Mouse (Mus musculus): ENCODE data around the gene Banp.

Gene Banp

DNA sequence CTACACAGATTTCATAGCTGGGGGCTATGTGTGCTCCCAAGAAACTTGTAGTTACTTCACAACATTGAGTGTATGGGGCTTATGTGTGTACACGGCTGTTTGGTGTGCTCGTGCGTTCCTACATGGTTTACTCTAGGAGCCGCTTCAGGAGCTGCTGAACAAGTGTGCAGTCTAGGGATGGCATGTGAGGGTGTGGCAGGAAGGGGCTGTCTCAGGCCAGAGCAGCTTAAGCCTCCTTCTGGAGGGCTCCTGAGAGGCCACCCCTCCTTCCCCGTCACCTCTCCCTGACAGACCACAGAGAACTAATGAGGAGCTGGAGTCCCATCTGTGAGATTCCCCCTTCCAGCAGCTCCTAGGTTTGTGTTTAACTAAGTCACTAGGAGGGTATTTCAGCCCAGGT, 38.3 kb downstream of the Banp start:
- DNase-seq: no peak

DNA sequence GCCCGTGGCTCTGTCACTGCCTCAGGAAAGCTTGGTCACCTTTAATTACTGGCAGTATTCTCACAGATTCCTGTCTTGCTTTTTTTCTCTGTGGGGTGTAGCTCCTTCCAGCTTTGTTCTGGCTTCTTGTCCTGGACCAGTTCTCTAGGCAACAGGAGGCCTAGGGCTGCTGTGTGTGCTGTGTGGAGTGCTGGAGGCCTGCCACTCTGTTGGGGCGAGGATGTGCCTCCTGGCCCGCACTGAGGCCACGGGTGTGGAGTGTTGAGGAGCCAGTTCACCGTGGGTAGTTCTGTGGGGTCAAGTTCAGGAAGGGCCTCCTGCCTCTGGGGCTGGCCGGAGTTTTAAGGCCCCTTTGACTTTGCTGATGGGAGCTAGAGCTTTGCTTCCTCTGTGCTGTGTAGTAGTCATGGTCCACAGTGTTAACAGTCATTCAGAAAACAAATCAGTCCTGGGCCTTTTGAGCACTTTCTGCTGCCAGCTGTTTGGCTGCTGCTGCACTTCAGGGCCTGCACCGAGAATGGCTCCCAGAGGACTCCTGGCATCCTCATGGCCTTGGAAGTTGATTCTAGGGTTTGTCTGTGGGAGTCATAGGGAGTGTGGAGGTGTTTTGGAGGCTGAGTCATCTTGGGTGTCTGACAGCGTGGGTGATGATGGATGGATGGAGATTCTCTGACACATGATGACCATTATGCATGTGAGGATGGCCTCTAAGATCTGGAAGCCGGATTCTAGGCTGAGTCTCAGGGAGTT, 41.1 kb downstream of the Banp start:
- DNase-seq: peak; percentile 55

DNA sequence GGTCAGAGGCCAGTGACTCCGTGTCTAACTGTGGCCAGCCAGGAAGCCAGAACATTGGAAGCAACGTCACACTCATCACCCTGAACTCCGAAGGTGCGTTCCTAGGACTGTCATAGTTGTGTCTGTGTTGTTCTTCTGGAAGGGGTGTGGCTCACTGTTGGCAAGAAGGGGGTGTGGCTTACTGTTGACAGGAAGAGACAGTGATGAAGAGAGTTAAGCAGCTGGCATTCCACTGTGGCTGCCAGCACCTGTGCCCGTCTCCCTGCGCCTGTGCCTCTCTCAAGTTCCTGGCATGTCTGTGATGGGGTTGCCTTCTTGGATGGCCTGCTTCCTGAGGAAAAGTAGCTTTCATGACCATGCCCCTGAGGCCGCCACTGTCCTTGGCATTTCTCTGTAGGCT, 42.1 kb downstream of the Banp start:
- DNase-seq: no peak

DNA sequence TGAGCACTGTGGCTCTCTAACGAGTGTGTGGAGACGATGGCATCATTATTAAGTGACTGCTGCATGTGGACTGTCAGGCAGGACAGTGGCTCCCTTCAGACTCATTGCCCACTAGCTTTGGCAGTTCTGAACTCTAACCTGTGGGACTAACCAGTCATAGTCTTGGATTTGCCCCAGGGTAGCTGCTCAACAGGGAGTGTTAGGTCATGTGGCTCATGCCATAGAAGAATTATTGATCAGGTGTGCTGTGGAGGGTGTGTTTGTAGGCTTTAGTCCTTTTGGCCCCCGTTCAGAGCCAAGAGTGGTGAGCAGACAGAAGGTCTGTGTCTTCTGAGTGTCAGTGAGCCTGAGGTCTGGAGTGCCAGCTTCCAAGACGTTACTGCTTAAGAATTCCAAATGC, 43.4 kb downstream of the Banp start:
- no peak for DNase-seq

DNA sequence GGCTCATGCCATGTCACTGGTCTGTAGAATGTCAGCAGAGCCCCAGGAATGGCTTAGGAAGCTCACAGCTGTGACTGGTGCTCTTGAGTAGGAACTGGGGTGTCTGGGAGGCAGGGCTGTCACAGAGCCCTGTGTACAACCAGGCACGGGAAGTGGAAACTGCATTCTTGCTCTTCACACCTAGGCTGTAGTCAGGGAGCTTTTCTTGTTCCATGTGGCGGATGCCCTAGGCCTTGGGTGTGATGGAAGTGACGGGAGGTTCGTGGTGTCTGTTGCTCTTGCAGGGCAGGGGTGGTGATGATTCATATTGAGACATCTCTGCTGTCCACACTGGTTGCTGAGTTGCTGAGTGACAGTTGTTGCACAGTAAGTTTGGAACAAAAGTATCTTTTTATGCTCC, 45.6 kb downstream of the Banp start:
- DNase-seq: no peak

DNA sequence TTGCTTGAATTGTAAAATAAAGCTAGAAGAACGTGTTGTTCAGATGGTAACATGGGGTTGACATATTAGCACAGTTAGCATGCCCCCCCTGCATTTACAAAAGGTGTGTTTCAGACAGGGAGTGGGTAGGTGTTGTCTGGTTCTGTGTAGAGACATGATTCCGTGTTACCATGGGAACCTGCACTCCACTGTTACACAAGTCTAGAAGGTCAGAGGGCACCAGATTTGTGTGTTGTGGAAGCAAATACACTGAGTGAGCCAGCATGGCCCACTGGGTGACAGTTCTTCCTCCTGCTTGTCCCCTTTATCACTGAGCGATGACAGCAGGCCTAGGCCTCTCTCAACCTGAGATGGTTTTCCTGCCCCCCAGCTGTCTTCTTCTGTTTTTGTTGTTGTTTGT, 46.3 kb downstream of the Banp start:
- no peak for DNase-seq

DNA sequence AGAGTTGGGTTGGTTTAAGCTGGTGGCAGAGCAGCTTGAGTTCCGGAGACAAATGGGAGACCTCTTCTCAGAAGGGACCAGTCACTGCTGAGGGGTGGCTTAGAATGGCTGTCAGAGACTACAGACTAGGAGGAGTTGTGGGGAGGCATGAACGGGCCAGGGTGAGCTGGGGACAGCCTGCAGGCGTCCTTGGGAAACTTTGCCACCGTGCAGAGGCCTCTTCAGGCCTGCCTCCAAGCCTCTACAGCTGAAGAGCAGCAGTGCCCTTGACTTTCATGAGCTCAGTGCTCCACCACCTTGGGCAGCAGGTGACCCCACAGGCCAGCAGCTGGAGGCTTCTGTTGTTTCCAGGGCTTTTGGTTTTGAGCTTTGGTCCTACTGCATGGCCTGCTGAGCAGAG, 49.1 kb downstream of the Banp start:
- DNase-seq: no peak

DNA sequence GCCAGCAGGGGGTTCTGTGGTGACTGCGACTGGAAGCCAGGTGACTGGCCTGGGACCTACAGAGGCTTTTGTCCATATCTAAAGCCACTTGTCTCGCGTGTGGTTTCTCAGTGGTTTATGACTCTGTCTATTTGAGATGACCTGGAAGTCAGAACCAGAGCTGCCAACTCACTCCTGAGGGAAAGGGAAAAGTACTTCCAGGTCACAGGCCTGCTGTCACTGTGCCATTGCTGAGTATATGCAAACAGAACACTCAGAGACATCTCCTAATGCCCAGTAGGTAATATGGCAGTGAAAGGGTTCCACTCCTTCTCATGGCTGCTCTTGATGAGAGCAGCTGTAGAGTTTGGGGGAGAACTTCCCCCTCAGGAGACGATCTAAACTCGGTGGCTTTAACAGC, 49.7 kb downstream of the Banp start:
- no peak for DNase-seq

DNA sequence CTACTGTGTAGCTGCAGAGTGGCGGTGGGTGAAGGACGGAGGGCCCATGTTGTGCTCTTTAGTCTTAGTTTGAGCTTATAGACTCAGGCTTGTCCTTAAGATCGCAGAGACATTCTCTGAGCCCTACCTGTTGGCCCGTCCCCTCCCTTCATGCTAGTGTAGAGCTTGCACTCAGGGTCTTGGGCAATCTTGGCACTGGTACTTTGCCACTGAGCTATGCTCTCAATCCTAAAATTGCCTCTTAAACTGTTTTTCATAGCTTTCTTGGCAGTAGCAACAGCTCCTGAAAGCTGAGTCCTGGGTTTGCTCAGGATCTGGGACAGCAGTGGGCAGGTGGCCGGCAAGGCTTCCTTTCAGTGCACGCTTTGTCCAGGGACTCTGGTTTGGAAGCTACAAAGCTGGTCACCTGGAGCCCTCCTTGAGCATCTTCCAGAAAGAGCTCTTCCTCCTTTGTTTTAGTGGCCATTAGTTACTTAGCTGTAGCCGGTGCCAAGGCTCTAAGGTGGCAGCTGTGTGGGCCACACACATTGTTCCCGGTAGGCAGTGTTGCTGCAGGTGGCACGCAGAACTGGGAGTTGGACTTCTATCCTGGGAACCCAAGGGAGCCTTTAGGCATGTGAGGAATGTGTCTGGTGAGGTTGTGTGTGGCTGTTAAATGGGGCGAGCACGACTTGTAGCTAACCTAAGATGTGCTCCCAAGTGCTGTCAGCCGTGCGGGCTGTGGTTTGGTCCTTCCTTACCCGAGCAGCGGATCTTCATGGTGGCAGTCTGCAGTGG, 52.0 kb downstream of the Banp start:
- peak; percentile 40 for DNase-seq

DNA sequence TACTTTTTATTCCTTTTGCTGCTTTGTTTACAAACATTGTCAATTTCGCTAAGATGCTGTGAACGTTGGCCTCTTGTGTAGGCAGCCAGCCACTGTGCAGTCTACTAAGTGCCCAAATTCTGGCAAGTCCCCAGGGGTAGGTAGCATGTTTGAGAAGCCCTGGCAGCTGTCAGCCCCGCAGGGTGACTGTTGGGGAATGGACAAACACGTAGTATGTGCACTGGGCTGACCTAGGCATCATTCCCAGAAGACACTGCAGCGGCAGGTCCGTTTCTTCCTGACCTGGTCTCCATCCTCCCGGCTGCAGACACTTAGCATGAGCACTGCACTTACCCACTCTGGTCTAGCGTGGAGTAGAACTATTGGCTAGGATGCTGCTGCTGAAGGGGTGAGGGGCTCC, 54.1 kb downstream of the Banp start:
- DNase-seq: no peak

DNA sequence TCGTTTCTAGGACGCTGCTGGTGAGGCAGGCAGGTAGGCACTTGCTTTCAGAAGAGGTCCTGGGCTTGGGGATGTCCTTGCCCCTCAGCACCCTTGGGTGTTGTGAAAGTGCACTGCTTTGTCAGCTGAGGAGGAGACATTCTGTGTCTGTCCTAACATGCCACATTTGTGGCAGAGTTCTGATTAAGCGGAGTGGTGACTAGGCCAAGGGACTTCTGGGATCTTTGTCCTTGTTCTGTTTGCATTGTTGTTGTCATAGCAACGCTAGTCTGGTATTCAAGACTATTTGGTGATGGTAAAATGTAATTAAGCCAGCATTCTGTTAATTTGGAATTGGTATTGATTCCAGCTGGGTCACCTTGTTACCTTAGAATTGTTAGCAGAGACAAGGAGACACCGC, 54.6 kb downstream of the Banp start:
- no peak for DNase-seq

DNA sequence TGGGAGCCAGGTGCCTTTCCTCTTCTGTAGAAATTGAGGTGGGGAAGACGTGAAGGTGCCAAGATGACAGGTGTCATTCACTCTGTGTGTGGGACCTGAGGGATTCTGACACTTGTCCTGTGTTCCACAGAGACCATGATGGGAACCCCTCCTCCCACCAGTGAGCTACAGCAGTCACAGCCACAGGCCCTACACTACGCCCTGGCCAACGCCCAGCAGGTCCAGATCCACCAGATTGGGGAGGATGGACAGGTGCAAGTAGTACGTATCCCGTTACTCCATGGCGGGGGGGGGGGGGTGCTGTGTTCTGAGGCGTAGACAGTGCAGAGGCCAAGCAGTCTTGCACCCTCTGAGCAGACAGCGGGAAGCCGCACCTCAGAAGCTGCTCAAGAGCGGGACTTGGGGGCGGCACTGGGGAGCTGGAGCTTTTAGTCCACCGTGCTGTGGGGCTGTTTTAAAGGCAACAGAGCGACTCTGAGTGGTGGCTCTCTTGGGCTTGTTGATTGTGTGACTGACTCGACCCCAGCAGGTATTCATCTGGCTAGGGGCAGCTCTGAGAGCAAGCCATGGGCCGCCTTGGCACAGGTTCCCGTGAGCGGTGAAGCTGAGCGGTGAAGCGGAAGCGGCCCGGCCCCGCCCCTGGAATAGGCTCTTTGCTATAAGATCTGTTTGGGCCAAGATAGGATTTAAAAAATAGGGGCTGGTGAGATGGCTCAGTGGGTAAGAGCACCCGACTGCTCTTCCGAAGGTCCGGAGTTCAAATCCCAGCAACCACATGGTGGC, 56.1 kb downstream of the Banp start:
- no peak for DNase-seq

DNA sequence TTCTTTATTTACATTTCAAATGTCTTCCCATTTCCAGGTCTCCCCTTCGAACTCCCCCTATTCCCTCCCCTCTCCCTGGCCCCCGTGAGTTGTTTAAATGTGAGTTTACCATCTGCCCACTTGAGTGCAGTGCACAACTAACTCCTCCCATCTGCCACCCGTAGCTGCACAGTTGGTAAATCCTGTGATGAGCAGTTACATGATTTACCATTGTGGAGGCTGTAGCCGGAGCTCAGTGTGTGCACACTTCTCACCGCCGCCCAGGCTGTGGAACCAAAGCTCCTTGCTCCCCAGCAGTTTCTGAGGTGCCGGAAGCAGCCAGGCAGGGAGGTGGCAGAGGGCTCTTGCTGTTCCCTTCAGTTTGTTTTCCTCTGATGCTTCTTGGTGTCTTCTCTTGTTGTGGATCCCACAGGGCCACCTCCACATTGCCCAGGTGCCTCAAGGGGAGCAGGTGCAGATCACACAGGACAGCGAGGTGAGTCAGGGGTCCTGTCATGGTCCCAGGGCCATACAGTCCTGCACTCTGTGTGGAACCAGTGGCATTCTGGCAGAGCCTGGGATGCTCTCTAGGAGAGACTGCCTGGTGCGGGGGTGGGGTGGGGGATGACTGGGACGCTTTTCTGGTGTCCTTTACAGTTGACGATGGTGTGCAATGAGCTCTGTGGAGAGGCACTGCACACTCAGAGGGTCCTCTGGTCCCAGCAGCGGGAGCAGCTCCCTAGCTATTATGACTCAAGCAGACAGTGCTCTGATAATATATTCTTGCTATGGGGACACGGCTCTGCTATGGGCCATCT, 57.3 kb downstream of the Banp start:
- no peak for DNase-seq

DNA sequence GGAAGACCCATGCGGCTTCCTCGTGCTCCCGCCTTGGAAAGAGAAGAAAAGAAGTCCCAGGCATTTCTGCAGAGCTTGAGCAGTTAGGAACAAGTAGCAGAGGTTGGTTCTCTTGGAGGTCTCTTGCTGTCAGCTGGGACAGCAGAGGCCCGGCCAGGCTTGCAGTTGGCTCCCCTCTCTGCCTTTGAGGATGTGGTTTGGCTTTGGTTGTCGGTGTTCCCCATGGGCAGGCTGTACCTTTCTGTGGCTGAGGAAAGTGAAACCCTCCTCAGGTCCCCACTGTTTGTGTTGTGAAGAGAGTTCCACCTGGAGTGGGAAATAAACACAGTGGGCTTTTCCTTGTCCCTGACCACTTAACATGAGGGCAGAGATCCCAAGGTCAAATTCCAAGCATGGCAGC, 58.8 kb downstream of the Banp start:
- DNase-seq: no peak

DNA sequence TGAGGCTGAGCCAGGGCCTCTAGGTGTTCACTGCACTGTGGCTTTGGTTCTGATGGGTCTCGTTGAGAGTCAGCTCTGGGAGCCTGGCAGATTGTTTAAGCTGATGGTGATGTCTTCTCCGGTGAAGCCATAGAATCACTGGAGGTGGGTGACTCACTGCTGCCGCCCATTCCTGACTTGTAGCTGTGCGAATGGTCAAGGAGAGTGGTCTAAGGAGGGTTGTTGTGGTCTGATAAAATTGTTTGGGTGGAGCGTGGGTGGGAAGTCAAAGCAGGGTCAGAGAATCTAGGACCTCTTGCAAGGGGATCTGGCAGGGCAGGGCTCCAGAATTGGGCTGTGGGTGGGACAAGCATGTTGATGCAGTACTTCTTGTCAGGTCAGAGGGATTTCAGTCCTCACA, 61.1 kb downstream of the Banp start:
- no peak for DNase-seq

DNA sequence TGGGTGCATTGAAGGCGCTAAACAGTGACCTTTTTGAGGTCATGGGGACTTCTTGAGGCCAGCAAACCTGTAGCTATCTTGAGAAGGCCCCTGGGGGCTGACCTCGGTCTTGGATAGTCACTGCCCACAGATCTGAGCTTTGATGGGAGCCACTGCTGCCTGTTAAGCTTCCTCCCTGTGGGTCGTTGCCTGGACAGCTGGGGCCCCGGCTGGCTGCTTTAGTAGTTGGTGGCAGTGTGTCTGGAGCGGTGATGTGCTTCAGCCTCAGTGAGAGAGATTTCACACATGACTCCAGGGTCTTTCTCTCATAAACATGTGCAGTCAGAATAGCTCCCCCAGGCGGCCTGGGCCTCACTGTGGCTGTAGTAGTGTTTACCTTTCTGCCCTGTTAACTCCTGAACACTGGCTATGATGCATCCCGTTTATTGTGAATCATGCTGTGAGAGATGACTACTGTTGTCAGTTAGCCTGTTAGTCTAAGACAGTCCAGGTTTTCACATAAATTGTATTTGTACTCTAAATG, 61.6 kb downstream of the Banp start:
- DNase-seq: no peak

DNA sequence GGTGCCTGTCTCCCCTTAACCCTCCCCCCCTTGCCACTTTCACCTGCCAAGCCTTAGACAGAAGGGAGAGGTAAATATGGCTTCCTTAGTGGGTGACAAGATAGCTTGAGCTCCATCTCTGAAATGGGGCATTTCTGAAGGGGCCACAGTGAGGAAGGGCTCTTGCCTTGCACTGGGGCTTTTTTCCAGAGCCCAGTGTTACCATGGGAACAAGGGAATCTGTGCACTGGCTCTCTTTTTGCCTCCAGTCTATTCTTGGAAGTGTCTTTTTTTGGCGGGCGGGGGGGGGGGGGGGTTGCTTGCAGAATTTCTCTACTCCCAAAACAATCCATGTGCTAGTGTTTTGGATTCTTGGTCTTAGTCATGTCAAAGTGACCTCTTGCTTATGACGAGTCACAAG, 65.1 kb downstream of the Banp start:
- no peak for DNase-seq

DNA sequence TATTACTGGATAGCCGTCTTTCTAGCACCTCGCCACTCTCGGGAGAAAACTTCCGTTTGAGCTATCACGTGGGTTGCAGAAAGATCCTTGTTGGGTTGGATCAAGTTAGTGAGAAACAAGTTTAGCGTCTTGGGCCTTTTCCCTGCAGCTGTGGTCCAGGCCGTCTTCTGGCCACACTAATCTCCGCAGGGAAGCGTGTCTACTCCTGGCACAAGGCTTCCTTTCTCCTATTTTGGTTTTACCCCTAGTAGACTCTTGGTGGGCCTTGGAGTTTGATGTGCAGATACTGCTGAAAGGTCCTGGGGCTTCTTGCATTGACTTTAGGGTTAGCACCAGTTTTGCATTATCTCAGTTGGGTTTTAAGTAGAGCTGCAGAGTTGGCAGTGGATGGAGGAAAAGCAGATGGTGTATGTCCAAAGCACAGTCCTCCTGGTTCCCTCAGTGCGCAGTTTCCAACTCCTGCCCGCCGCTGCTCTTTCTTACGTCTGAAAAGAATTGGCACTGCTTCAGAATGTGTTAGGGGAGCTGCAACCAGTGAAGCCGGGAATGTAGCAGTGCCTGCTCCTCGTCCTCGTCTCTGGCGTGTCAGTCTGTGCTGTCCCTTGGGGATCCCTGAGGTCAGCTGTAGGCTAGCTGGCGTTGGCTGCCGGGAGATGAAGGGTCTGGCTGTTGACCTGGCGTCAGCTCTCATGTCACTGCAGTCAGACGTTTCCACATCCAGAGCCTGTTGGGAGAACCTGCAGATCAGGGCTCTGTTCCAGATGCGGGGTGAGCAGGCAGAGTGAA, 68.7 kb downstream of the Banp start:
- peak; percentile 65 for DNase-seq

DNA sequence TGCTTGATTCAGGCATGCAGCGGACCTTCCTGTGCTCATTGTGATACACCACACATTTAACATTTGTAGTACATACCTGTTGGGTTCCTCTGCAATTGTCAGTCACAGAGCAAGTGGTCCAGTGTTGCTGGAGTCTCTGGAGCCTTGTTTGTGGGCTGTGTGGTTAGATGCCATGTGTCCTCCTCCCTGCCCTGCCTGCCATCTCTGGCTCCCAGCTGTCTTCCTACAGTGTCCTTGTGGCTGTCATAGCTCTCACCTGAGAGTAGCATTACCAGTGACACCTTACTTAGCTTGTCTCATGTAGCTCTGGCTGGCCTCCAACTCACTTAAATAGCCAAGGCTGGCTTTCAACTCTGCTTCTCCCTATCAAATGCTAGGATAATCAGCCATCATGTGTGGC, 69.6 kb downstream of the Banp start:
- DNase-seq: no peak

DNA sequence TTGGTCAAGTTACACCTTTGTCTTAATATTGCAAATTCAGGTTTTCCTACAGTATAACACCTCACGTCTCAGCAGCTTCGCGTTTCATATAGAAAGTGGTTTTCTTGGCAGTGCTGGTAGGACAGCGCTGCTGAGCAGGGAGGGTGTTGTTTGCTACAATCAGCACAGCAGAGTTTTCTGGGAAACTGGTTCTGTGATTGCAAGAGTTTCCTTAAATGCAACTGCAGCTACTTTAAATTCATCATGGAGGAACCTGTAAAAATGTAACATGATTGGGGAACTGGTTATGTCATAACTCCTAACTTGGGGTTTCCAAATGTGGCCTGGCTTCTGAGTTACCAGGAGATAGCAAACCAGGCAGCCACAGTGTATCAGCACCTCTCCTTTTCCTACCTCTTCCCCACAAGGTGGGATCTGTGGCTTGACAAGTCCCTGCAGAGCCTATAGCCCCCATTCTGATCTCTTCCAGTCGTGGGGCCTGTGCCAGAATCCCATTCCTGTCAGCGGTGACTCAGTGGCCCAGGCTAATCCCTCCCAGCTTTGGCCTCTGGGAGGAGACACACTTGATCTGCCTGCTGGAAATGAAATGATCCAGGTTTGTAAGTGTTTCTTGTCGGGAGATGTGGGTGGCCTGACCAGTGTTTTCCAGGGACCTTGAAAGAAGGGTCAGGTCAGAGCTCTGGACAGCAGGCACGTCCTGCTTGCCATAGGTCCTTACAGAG, 70.7 kb downstream of the Banp start:
- DNase-seq: no peak

DNA sequence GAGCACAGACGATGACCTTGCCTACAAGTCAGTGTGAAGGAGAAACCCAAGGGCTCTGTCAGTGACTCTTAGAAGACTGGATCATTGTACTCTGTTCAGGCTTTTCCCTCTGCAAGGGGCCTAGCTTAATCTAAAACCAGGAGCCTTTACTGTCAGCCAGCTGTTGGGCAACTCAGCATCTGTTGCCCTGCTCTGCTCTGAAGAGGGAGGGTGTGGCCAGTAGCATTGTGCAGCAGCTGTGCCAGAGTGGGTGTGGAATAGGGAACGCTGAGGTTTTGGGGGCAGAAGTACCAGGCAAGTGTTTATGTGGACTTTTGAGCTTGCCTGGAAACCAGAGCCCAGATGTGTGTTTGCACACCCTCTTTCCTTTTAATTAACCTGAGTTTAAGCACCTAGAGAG, 72.2 kb downstream of the Banp start:
- peak; percentile 69 for DNase-seq

Data from lung, postnatal 10 days (tissue).